Mouse (Mus musculus) limb, embryonic 15.5 days (tissue): Measurements from ENCODE around the gene Cnot2. TPM values are rescaled to one million over a fixed set of nuclear protein-coding genes. Genes with fewer than 3 reads are reported as not detected.

Source experiments
- ATAC-seq: fragments of 200-750 bp; cut with Nextera tagmentation; 2 replicates; pipeline ENCODE4 v1.8.0; 2017; ENCODE audit warnings: low read depth, moderate TSS enrichment; ENCODE audit not compliant: insufficient number of reproducible peaks, low FRiP score, low TSS enrichment
- H3K27ac ChIP-seq: fragments of 300-500 bp; sonication (generic); 2 replicates; pipeline ENCODE4 v1.5.1; 2015; ENCODE audit warnings: moderate library complexity, mild to moderate bottlenecking, inconsistent platforms
- H3K27me3 ChIP-seq: fragments of 300-500 bp; sonication (generic); 2 replicates; pipeline ENCODE4 v1.6.1; 2015; ENCODE audit warnings: inconsistent platforms
- H3K36me3 ChIP-seq: fragments of 300-500 bp; sonication (generic); 2 replicates; pipeline ENCODE4 v1.6.1; 2015; ENCODE audit warnings: inconsistent platforms
- H3K4me1 ChIP-seq: fragments of 300-500 bp; sonication (generic); 2 replicates; pipeline ENCODE4 v1.6.1; 2015; ENCODE audit warnings: inconsistent platforms
- H3K4me2 ChIP-seq: fragments of 300-500 bp; sonication (generic); 2 replicates; pipeline ENCODE4 v1.6.1; 2015; ENCODE audit warnings: mild to moderate bottlenecking, inconsistent platforms
- H3K4me3 ChIP-seq: fragments of 300-500 bp; sonication (generic); 2 replicates; pipeline ENCODE4 v1.5.1; 2015; ENCODE audit warnings: mild to moderate bottlenecking, inconsistent platforms
- H3K9ac ChIP-seq: fragments of 300-500 bp; sonication (generic); 2 replicates; pipeline ENCODE4 v1.6.1; 2015; ENCODE audit warnings: inconsistent platforms
- H3K9me3 ChIP-seq: fragments of 300-500 bp; sonication (generic); 2 replicates; pipeline ENCODE4 v1.6.1; 2016; ENCODE audit warnings: inconsistent platforms
- WGBS: fragments of 180-500 bp; shearing (Covaris S2); methylation state at CpG from one replicate; pipeline ENCODE4 v1.1.7; 2015; 5-methylcytosine and 5-hydroxymethylcytosine counted together
- microRNA-seq: library from miRNA; unstranded; fragments of <30 nt; microRNA quantifications from one replicate; pipeline ENCODE4, GENCODE M21; 2016
- polyA plus RNA-seq: library from polyadenylated mRNA; unstranded; fragments of >200 nt; fragmentation: Nextera tagmentation; extraction: Ambion mirVana; gene quantifications from 2 replicates; pipeline ENCODE4 v1.2.1, GENCODE M21; 2015

Cnot2 gene
- polyA plus RNA-seq, 1 experiment from 2014 or later: 108 TPM

- Histone ChIP-seq H3K36me3 (peaks cover 14% of the 10 kb centered on the region), H3K4me1 (0 out of 2 replicates have a peak, but pooled peaks cover 3% of the 10 kb centered on the region), H3K9ac (no peak overlapping the region), H3K4me2 (peak overlapping the region; percentile 31), H3K27ac (no peak overlapping the region), H3K9me3 (0 out of 2 replicates have a peak, but pooled peaks cover 5% of the 10 kb centered on the region), H3K27me3 (no peaks in the 10 kb centered on the region), H3K4me3 (peak overlapping the region; percentile 7; the same call in 1 of the 2 replicates)
- no peak for ATAC-seq
- WGBS: 93% methylated on average over 7 of the region's 7 CpGs
Observed at GRCm38 (mm10) chr10:116440946-116441345, 140.4 kb downstream of the Cnot2 start.

DNA sequence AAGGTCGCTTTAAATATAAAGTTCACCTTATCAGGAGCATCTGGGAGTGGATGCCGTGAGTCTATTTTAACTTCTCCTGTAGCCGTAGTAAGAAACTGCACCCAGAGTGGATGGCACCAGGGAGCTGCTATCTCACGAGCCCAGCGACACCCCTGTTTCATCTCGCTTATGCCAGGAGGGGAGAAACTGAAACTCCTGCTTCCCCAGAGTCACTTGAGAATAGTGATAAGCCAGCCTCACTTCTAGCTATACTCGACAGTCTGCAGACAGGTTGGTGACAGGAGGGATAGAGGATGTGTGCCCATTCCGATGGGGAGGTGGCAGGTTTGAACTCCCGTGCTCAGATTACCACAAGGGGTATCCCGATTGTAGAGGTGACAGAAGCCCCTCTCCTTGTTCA lies 141.2 kb downstream of the Cnot2 start:
- 88% methylated on average over 10 of the region's 10 CpGs for WGBS
- Histone ChIP-seq H3K4me1 (0 out of 2 replicates have a peak, but pooled peaks cover 3% of the 10 kb centered on the region), H3K9me3 (0 out of 2 replicates have a peak, but pooled peaks cover 5% of the 10 kb centered on the region)

DNA sequence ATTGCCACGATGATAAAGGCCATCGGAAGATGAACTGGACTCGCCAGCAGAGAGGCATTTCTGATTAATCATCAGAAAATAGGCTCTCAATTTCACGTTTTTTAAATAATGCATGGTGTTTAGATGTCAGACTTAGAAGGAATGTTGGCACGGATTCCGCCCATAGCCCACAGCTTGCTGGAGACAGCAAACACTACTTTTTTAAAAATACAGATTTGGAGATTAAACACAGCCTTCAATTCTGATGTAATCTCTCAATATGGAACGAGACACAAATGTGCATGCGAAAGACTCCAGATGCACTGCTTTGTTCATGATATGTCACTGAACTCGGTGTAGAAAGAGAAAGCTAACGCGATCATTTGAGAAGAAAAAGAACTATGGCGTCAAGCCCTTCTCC lies 145.9 kb downstream of the Cnot2 start:
- H3K4me3 ChIP-seq: no peak overlapping the region
- H3K9ac ChIP-seq: no peak overlapping the region
- 0 out of 2 replicates have a peak, but pooled peaks cover 3% of the 10 kb centered on the region for H3K36me3 ChIP-seq
- 0 out of 2 replicates have a peak, but pooled peaks cover 5% of the 10 kb centered on the region for H3K9me3 ChIP-seq
- peaks cover 3% of the 10 kb centered on the region; the same call in 1 of the 2 replicates for H3K4me1 ChIP-seq
- 76% methylated on average over 12 of the region's 12 CpGs for WGBS
- no peaks in the 10 kb centered on the region for H3K27me3 ChIP-seq
- ATAC-seq: no peak
- no peak overlapping the region for H3K4me2 ChIP-seq
- no peak overlapping the region for H3K27ac ChIP-seq

More for the DNA sequence above, 141.2 kb downstream of the Cnot2 start:
- H3K36me3 ChIP-seq: peaks cover 13% of the 10 kb centered on the region
- H3K9ac ChIP-seq: no peak overlapping the region
- H3K4me3 ChIP-seq: no peak overlapping the region
- no peaks in the 10 kb centered on the region for H3K27me3 ChIP-seq
- no peak overlapping the region for H3K27ac ChIP-seq
- no peak for ATAC-seq
- H3K4me2 ChIP-seq: no peak overlapping the region

Small RNAs within 50 kb of the gene (microRNA-seq; reads per million reads assigned to microRNA genes)
- not detected for gene Gm25190

Other genes with a start within 250 kb of the Cnot2 start
- 9.4 and 10.5 TPM in 2 replicates for gene Kcnmb4, start 107.6 kb downstream of the Cnot2 start, polyA plus RNA-seq